Comparison of ENCODE assay signal across 8 mouse cellular contexts in the genomic region with DNA sequence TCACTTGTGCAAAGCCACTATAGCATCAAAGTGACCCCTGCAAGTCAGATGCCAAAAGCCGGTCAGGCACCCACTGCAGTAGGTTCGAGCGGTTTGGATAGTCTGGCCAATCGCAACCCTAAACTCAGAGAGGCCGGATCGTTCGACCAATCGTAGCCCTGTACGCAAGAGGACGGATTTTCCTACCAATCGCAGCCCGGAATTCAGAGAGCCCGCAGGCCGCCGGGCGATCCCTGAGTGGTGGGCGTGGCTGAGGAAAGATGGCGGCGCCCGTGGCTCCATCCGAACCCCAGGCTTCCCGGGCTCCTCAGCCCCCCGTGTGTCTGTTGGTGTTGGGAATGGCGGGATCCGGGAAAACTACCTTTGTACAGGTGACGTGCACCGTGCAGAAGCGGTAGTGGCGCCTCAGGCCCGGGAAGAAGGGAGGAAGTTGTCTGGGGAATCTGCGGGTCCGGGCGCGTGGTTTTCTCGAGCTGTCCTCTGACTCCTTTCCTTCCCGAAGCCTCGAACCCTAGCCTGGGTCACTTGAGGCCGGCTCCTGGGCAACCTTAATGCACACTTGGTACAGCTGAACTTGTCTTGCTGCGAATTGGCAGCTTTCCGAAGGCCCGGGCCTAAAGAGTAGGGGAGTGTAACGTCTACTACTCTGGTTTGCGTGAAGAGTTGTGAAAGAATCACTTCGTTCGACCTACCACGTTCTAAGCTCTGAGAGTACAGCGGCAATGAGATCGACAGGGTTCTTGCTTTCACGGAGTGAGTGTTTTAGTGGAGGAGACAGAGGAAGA. TPM values are rescaled to one million over a fixed set of nuclear protein-coding genes. Genes with fewer than 3 reads are reported as not detected.
DNase-seq lines count a peak whose midpoint lies in the region; ATAC-seq and TF ChIP-seq lines count a peak whose summit lies in the region.

A gene (plus strand): TSS at position 229 of the 785 bp plus-strand sequence.

- peaks cover 9% of the 10 kb centered on the region for H3K4me1 ChIP-seq in embryonic facial prominence, embryonic 13.5 days
- peaks cover 4% of the 10 kb centered on the region; the same call in 1 of the 2 replicates for H3K4me1 ChIP-seq in kidney, adult 2 months (ENCODE audit: control insufficient read depth, insufficient read depth, low read length)
- H3K4me1 ChIP-seq in limb, embryonic 12.5 days (replicated peaks) = peaks cover 8% of the 10 kb centered on the region
- peaks cover 14% of the 10 kb centered on the region for H3K4me1 ChIP-seq in midbrain, embryonic 15.5 days
- H3K4me1 ChIP-seq in spleen, adult 2 months (ENCODE audit: control insufficient read depth, insufficient read depth, insufficient read length) = peaks cover 4% of the 10 kb centered on the region; the same call in 1 of the 2 replicates

- H3K9ac ChIP-seq in embryonic facial prominence, embryonic 13.5 days = peak within 1 kb of the TSS; percentile 79
- H3K9ac ChIP-seq in limb, embryonic 12.5 days (replicated peaks) = peak within 1 kb of the TSS; percentile 76
- peak within 1 kb of the TSS; percentile 55 for H3K9ac ChIP-seq in midbrain, embryonic 15.5 days

- DNase-seq in 3134 (ENCODE audit: extremely low read depth, insufficient read length, low spot score) = peak; percentile 80
- peak; percentile 94 to 95 for DNase-seq in adrenal gland, postnatal 36 days
- DNase-seq in heart, adult 18-20 months = peak; percentile 93 to 95
- DNase-seq in kidney, adult 2 months = peak; percentile 96
- DNase-seq in spleen, adult 2 months (ENCODE audit: low read depth in 1 of 2, low spot score in 2 of 2) = peak; percentile 73 to 86

- peak within 1 kb of the TSS; percentile 90 for H3K4me3 ChIP-seq in embryonic facial prominence, embryonic 13.5 days
- H3K4me3 ChIP-seq in kidney, adult 2 months (ENCODE audit: insufficient read depth, low read depth, low read length) = peak within 1 kb of the TSS; percentile 76
- H3K4me3 ChIP-seq in limb, embryonic 12.5 days (replicated peaks) = peak within 1 kb of the TSS; percentile 84
- peak within 1 kb of the TSS; percentile 78 for H3K4me3 ChIP-seq in midbrain, embryonic 15.5 days
- H3K4me3 ChIP-seq in spleen, adult 2 months (ENCODE audit: extremely low read depth, insufficient read depth, insufficient read length) = peak within 1 kb of the TSS; percentile 79

- H3K27ac ChIP-seq in embryonic facial prominence, embryonic 13.5 days = peak within 1 kb of the TSS; percentile 1; the same call in 1 of the 2 replicates
- no peak within 1 kb of the TSS for H3K27ac ChIP-seq in kidney, adult 2 months (ENCODE audit: insufficient read depth, low read depth, low read length)
- H3K27ac ChIP-seq in limb, embryonic 12.5 days = no peak within 1 kb of the TSS
- H3K27ac ChIP-seq in midbrain, embryonic 15.5 days = peak within 1 kb of the TSS; percentile 75
- no peak within 1 kb of the TSS for H3K27ac ChIP-seq in spleen, adult 2 months (ENCODE audit: insufficient read depth, low read length)

- no peaks in the 10 kb centered on the region for H3K27me3 ChIP-seq in embryonic facial prominence, embryonic 13.5 days
- no peaks in the 10 kb centered on the region for H3K27me3 ChIP-seq in kidney, adult 2 months (replicated peaks; ENCODE audit: control insufficient read depth, insufficient read depth, low read length)
- no peaks in the 10 kb centered on the region for H3K27me3 ChIP-seq in limb, embryonic 12.5 days
- no peaks in the 10 kb centered on the region for H3K27me3 ChIP-seq in midbrain, embryonic 15.5 days (replicated peaks)
- H3K27me3 ChIP-seq in spleen, adult 2 months (ENCODE audit: control insufficient read depth, insufficient read depth, low read length) = no peaks in the 10 kb centered on the region

- no peak for TF ChIP-seq POLR2A in kidney, adult 2 months (IDR thresholded peaks at IDR 0.05; ENCODE audit: low read depth, low read length)
- TF ChIP-seq POLR2A in spleen, adult 2 months (IDR thresholded peaks at IDR 0.05; ENCODE audit: low read depth, low read length) = no peak

- peak; percentile 98 for ATAC-seq in embryonic facial prominence, embryonic 13.5 days (ENCODE audit: insufficient number of reproducible peaks, insufficient read depth, low FRiP score, low TSS enrichment, low read depth)
- peak; percentile 99 for ATAC-seq in limb, embryonic 12.5 days (ENCODE audit: insufficient number of reproducible peaks, insufficient read depth, low FRiP score, low TSS enrichment, low read depth)
- peak; percentile 100 for ATAC-seq in midbrain, embryonic 15.5 days (replicated peaks)

- WGBS in embryonic facial prominence, embryonic 13.5 days = under 1% methylated on average over 49 of the region's 49 CpGs
- under 1% methylated on average over 49 of the region's 49 CpGs for WGBS in kidney, adult 2 months
- WGBS in limb, embryonic 12.5 days = under 1% methylated on average over 49 of the region's 49 CpGs
- WGBS in midbrain, embryonic 15.5 days = under 1% methylated on average over 49 of the region's 49 CpGs
- under 1% methylated on average over 49 of the region's 49 CpGs for WGBS in spleen, adult 2 months

- H3K9me3 ChIP-seq in embryonic facial prominence, embryonic 13.5 days = no peaks in the 10 kb centered on the region
- no peaks in the 10 kb centered on the region for H3K9me3 ChIP-seq in limb, embryonic 12.5 days
- H3K9me3 ChIP-seq in midbrain, embryonic 15.5 days = no peaks in the 10 kb centered on the region

- peak within 1 kb of the TSS; percentile 79 for H3K4me2 ChIP-seq in embryonic facial prominence, embryonic 13.5 days
- peak within 1 kb of the TSS; percentile 83 for H3K4me2 ChIP-seq in limb, embryonic 12.5 days
- H3K4me2 ChIP-seq in midbrain, embryonic 15.5 days = peak within 1 kb of the TSS; percentile 81

- TF ChIP-seq CTCF in kidney, adult 2 months (conservative IDR thresholded peaks at IDR 0.05; ENCODE audit: insufficient read depth, insufficient read length, low read depth, low read length) = no peak
- TF ChIP-seq CTCF in spleen, adult 2 months (IDR thresholded peaks at IDR 0.05; ENCODE audit: extremely low read depth, insufficient read depth, insufficient read length, insufficient replicate concordance) = no peak

- peaks cover 36% of the 10 kb centered on the region for H3K36me3 ChIP-seq in embryonic facial prominence, embryonic 13.5 days
- H3K36me3 ChIP-seq in kidney, adult 2 months (ENCODE audit: control insufficient read depth, insufficient read depth, low read length) = no peaks in the 10 kb centered on the region
- peaks cover 33% of the 10 kb centered on the region for H3K36me3 ChIP-seq in limb, embryonic 12.5 days
- peaks cover 21% of the 10 kb centered on the region for H3K36me3 ChIP-seq in midbrain, embryonic 15.5 days (replicated peaks)
- peaks cover 4% of the 10 kb centered on the region for H3K36me3 ChIP-seq in spleen, adult 2 months (ENCODE audit: control insufficient read depth, insufficient read depth, low read length)

RNA-seq across cellular contexts. Expression of the gene that starts here (rescaled TPM):
- 10 to 100 TPM; 30.0 to 31.6 TPM for total RNA-seq in adrenal gland, postnatal 36 days (2021)
- 70.6 and 75.4 TPM in 2 replicates for polyA plus RNA-seq in embryonic facial prominence, embryonic 13.5 days (2015; fragmentation: Nextera tagmentation; extraction: Ambion mirVana)
- total RNA-seq in heart, adult 18-20 months (2021) = 10 to 100 TPM; 25.4 to 26.0 TPM
- polyA plus RNA-seq in kidney, adult 2 months (2012; rRNA removed) = 8.3 and 11.6 TPM in 2 replicates
- 81.5 and 81.7 TPM in 2 replicates for polyA plus RNA-seq in limb, embryonic 12.5 days (2016; fragmentation: Nextera tagmentation; extraction: Ambion mirVana)
- 79.8 and 81.6 TPM in 2 replicates for polyA plus RNA-seq in midbrain, embryonic 15.5 days (2015; fragmentation: Nextera tagmentation; extraction: Ambion mirVana)
- polyA plus RNA-seq in spleen, adult 2 months (2012; rRNA removed) = 9.4 and 11.0 TPM in 2 replicates

Comparison
In these comparisons a context has a peak if more than half of its experiments do, and no peak if none do; other contexts are left out.
1. H3K27ac ChIP-seq: peak in embryonic facial prominence, embryonic 13.5 days (single experiment) and midbrain, embryonic 15.5 days (single experiment); none in kidney, adult 2 months (single experiment), limb, embryonic 12.5 days (single experiment) and spleen, adult 2 months (single experiment).
2. Peak in every context shown above with its lines, with median percentiles within 50 percentile points of each other: DNase-seq, ATAC-seq, H3K4me2 ChIP-seq, H3K4me3 ChIP-seq and H3K9ac ChIP-seq.